8 mouse cellular contexts compared by ENCODE assay signal in the genomic region with DNA sequence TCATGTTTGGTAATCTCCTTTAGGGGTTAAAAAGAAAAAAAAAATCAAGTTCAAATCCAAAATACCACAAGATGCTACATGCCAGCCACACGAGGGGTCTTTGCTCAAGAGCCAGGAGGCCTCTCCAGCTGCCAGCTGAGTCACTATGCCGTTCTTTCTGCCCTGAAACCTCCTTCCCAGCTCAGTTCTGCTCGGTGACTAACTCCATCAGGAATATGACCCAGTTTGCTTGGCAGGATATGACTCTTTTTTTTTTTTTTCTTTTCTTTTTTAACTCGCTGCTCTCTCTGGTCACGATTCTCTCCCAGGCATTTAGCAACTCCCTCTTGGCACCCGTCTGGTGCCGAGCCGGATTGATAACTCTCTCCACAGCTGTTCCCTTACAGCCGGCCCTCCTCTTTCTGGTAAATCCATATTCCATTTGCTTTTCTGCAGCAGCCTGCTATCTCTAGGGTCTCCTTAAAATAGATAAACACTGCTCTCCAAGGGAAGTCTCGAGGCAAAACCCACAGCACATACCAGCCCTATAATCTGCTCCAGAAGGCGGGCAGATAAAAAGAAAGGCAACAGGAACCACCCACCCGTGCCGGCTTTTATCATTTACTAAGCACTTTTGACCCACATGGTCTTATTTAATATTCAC. TPM values are rescaled to one million over a fixed set of nuclear protein-coding genes. Genes with fewer than 3 reads are reported as not detected.
DNase-seq lines count a peak whose midpoint lies in the region; ATAC-seq and TF ChIP-seq lines count a peak whose summit lies in the region.

No protein-coding gene starts in this region.

- H3K4me1 ChIP-seq in heart, embryonic 11.5 days (ENCODE audit: control insufficient read depth, insufficient read depth, low read length) = peaks cover 33% of the 10 kb centered on the region
- H3K4me1 ChIP-seq in liver, embryonic 12.5 days = peaks cover 69% of the 10 kb centered on the region

- H3K79me2 ChIP-seq in myocyte (ENCODE audit: control insufficient read depth, insufficient read depth) = no peaks in the 10 kb centered on the region

- no peak overlapping the region for H3ac ChIP-seq in myocyte (ENCODE audit: control insufficient read depth, insufficient read length)

- WGBS in heart, embryonic 11.5 days (ENCODE audit: insufficient replicate concordance) = 6% methylated on average over 13 of the region's 13 CpGs
- WGBS in liver, embryonic 12.5 days (ENCODE audit: insufficient replicate concordance) = 9% methylated on average over 13 of the region's 13 CpGs

- H3K9me3 ChIP-seq in heart, embryonic 11.5 days (replicated peaks; ENCODE audit: control insufficient read depth, low read length) = no peaks in the 10 kb centered on the region
- no peaks in the 10 kb centered on the region for H3K9me3 ChIP-seq in liver, embryonic 12.5 days (replicated peaks)

- H3K4me3 ChIP-seq in heart, embryonic 11.5 days (ENCODE audit: low read depth, low read length) = no peak overlapping the region
- H3K4me3 ChIP-seq in liver, embryonic 12.5 days = peak overlapping the region; percentile 31
- H3K4me3 ChIP-seq in myocyte = peak overlapping the region; percentile 1

- TF ChIP-seq POLR2A in myocyte (IDR thresholded peaks at IDR 0.05; ENCODE audit: insufficient read length, low read depth) = peak; percentile 33

- H3K4me2 ChIP-seq in heart, embryonic 11.5 days = peak overlapping the region; percentile 11
- H3K4me2 ChIP-seq in liver, embryonic 12.5 days = peak overlapping the region; percentile 65
- peak overlapping the region; percentile 82 for H3K4me2 ChIP-seq in myocyte (ENCODE audit: low read depth)

- peak; percentile 99 for DNase-seq in 3T3-L1 (ENCODE audit: low read depth, low spot score)
- DNase-seq in Muller cell, postnatal 12 days (ENCODE audit: inconsistent ontology term) = peak; percentile 98
- DNase-seq in kidney, postnatal 4 days = peak; percentile 44 to 63
- no peak for DNase-seq in T-cell, adult 2 months (ENCODE audit: low spot score)

- no peaks in the 10 kb centered on the region for H3K27me3 ChIP-seq in heart, embryonic 11.5 days (ENCODE audit: control insufficient read depth, insufficient read depth, low read length)
- H3K27me3 ChIP-seq in liver, embryonic 12.5 days (replicated peaks) = no peaks in the 10 kb centered on the region
- no peaks in the 10 kb centered on the region for H3K27me3 ChIP-seq in myocyte (ENCODE audit: control insufficient read depth, insufficient read depth, insufficient read length)

- peak; percentile 73 for ATAC-seq in erythroblast, adult 5-6 weeks (replicated peaks; ENCODE audit: low FRiP score, poor library complexity, severe bottlenecking)
- no peak for ATAC-seq in heart, embryonic 11.5 days (replicated peaks; ENCODE audit: insufficient number of reproducible peaks, low FRiP score, low TSS enrichment)
- ATAC-seq in liver, embryonic 12.5 days = peak; percentile 96

- 0 out of 2 replicates have a peak overlapping the region, but pooled peaks have one; percentile 16 for H3K9ac ChIP-seq in heart, embryonic 11.5 days (ENCODE audit: low read depth, low read length)
- H3K9ac ChIP-seq in liver, embryonic 12.5 days = peak overlapping the region; percentile 47; the same call in 1 of the 2 replicates

- H3K36me3 ChIP-seq in heart, embryonic 11.5 days (ENCODE audit: control insufficient read depth, insufficient read depth, low read length) = no peaks in the 10 kb centered on the region
- no peaks in the 10 kb centered on the region for H3K36me3 ChIP-seq in liver, embryonic 12.5 days
- no peaks in the 10 kb centered on the region for H3K36me3 ChIP-seq in myocyte (ENCODE audit: control insufficient read depth, insufficient read depth)

- H3K27ac ChIP-seq in heart, embryonic 11.5 days (ENCODE audit: low read depth, low read length) = peak overlapping the region; percentile 66
- peak overlapping the region; percentile 91 for H3K27ac ChIP-seq in liver, embryonic 12.5 days

TF ChIP-seq in myocyte, 11 proteins besides CTCF, POLR2A, EP300 and RAD21:
- TF ChIP-seq TCF3 (IDR thresholded peaks at IDR 0.05; ENCODE audit: insufficient read length, low read depth) = no peak
- TF ChIP-seq CEBPB (IDR thresholded peaks at IDR 0.05; ENCODE audit: insufficient read depth, poor library complexity, severe bottlenecking) = no peak
- TF ChIP-seq MYOG (IDR thresholded peaks at IDR 0.05; ENCODE audit: control insufficient read depth in 1 of 3, insufficient read depth in 1 of 3, insufficient read length in 2 of 3, low read depth in 2 of 3) = peak in 2 of 3 experiments; percentile 63 to 65
- peak; percentile 48 for TF ChIP-seq POLR2AphosphoS2 (IDR thresholded peaks at IDR 0.05; ENCODE audit: insufficient read length, low read depth)
- TF ChIP-seq TCF12 (IDR thresholded peaks at IDR 0.05; ENCODE audit: insufficient read depth, poor library complexity, severe bottlenecking) = peak; percentile 37
- TF ChIP-seq MYOD1 (IDR thresholded peaks at IDR 0.05; ENCODE audit: control insufficient read depth in 1 of 3, insufficient read length in 2 of 3, low read depth in 2 of 3) = peak; percentile 22 to 75 (median 36)
- TF ChIP-seq MAX (IDR thresholded peaks at IDR 0.05; ENCODE audit: low read depth) = no peak
- no peak for TF ChIP-seq USF1 (IDR thresholded peaks at IDR 0.05; ENCODE audit: low read depth)
- no peak for TF ChIP-seq REST (IDR thresholded peaks at IDR 0.05; ENCODE audit: insufficient read depth, insufficient read length)
- TF ChIP-seq E2F4 (IDR thresholded peaks at IDR 0.05; ENCODE audit: insufficient read depth) = no peak
- no peak for TF ChIP-seq SRF (IDR thresholded peaks at IDR 0.05; ENCODE audit: control insufficient read depth, insufficient read length, low read depth)

RNA-seq across cellular contexts. Expression of gene Gm42791, which starts 29.1 kb away (rescaled TPM):
- total RNA-seq in erythroblast, adult 5-6 weeks (2015; ENCODE audit: low replicate concordance) = 1.9 TPM in 1 of 2 replicates, not detected in the other
- 14.2 TPM in 1 of 2 replicates, not detected in the other for total RNA-seq in erythroblast, adult 5-6 weeks (2017; ENCODE audit: low replicate concordance)
- 2.5 TPM in 1 of 2 replicates, not detected in the other for polyA plus RNA-seq in heart, embryonic 11.5 days (2014; fragmentation: Nextera tagmentation; extraction: Ambion mirVana)
- 0.51 and 1.7 TPM in 2 replicates for polyA plus RNA-seq in liver, embryonic 12.5 days (2016; fragmentation: Nextera tagmentation; extraction: Ambion mirVana)
- 0.11 TPM for polyA plus RNA-seq in myocyte (2012; fragmentation: generic; extraction: Trizol)

RNA-seq across cellular contexts. Expression of gene Katnal1, which starts 36.7 kb away (rescaled TPM):
- total RNA-seq in erythroblast, adult 5-6 weeks (2015; ENCODE audit: low replicate concordance) = 4.0 and 4.6 TPM in 2 replicates
- 9.1 and 10.4 TPM in 2 replicates for total RNA-seq in erythroblast, adult 5-6 weeks (2017; ENCODE audit: low replicate concordance)
- 17.4 and 18.5 TPM in 2 replicates for polyA plus RNA-seq in heart, embryonic 11.5 days (2014; fragmentation: Nextera tagmentation; extraction: Ambion mirVana)
- 18.3 and 18.9 TPM in 2 replicates for polyA plus RNA-seq in liver, embryonic 12.5 days (2016; fragmentation: Nextera tagmentation; extraction: Ambion mirVana)
- polyA plus RNA-seq in myocyte (2012; fragmentation: generic; extraction: Trizol) = 7.6 TPM

Comparison
In these comparisons a context has a peak if more than half of its experiments do, and no peak if none do; other contexts are left out.
1. H3K4me2 ChIP-seq: peak in every context shown above with its lines; median percentile 82 in myocyte; 65 in liver, embryonic 12.5 days; 11 in heart, embryonic 11.5 days.